Mouse (Mus musculus) G1E (cell line): ENCODE results near the gene Clptm1. TPM values are rescaled to one million over a fixed set of nuclear protein-coding genes. Genes with fewer than 3 reads are reported as not detected.

Experiments
- ATAC-seq: 2 replicates; pipeline ENCODE4 v1.8.0; 2016; ENCODE audit warnings: mild to moderate bottlenecking; ENCODE audit not compliant: insufficient number of reproducible peaks, poor library complexity, low FRiP score, severe bottlenecking; ENCODE audit errors: extremely low read depth
- DNase-seq: peaks from one replicate; pipeline ENCODE4 v3.0.0; 2012; ENCODE audit warnings: low spot score
- H3K27me3 ChIP-seq: 2 replicates; pipeline ENCODE4 v1.6.1; 2012; ENCODE audit warnings: mild to moderate bottlenecking, low read length, inconsistent platforms; ENCODE audit not compliant: insufficient read depth
- H3K36me3 ChIP-seq: replicated peaks from 2 replicates; pipeline ENCODE3; 2012; ENCODE audit warnings: mild to moderate bottlenecking, inconsistent platforms
- H3K4me1 ChIP-seq: 2 replicates; pipeline ENCODE4 v1.6.1; 2012; ENCODE audit warnings: low read depth, low read length, inconsistent platforms, mixed read lengths; ENCODE audit not compliant: insufficient read depth
- H3K4me3 ChIP-seq: 2 replicates; pipeline ENCODE4 v1.5.1; 2012; ENCODE audit warnings: low read depth, mild to moderate bottlenecking, inconsistent platforms, low read length, moderate library complexity, mixed read lengths
- H3K9me3 ChIP-seq: replicated peaks from 2 replicates; pipeline ENCODE4 v1.6.1; 2012; ENCODE audit warnings: inconsistent platforms
- CTCF ChIP-seq: IDR thresholded peaks from 2 replicates; pipeline ENCODE4 v1.5.1; 2012; ENCODE audit warnings: low read depth, low read length, inconsistent platforms, mixed read lengths
- GATA1 ChIP-seq: IDR thresholded peaks from 2 replicates; pipeline ENCODE4 v1.6.1; 2012; ENCODE audit warnings: borderline replicate concordance, low read length, inconsistent platforms, mixed read lengths
- GATA2 ChIP-seq: IDR thresholded peaks from 2 replicates; pipeline ENCODE4 v1.6.1; 2012; ENCODE audit warnings: low read depth, low read length, inconsistent platforms, borderline replicate concordance
- POLR2AphosphoS5 ChIP-seq: IDR thresholded peaks from 2 replicates; pipeline ENCODE4 v1.6.1; 2012; ENCODE audit warnings: low read depth, low read length, inconsistent platforms; ENCODE audit not compliant: insufficient replicate concordance
- TAL1 ChIP-seq: conservative IDR thresholded peaks from 2 replicates; pipeline ENCODE4 v1.6.1; 2012; ENCODE audit warnings: low read depth, low read length, inconsistent platforms, mixed read lengths
- polyA plus RNA-seq: library from polyadenylated mRNA; stranded (reverse); fragments of >175 nt; gene quantifications from 2 replicates; pipeline ENCODE4 v1.2.3, GENCODE M21; 2012
- total RNA-seq, 2 experiments: library from RNA; stranded (forward) in 1 of 2; stranded (reverse) in 1 of 2; fragments of 200-1000 nt in 1 of 2; fragments of >200 nt in 1 of 2; fragmentation: Nextera tagmentation in 1 of 2; gene quantifications; 2 replicates each; pipeline ENCODE4 v1.2.3; 2014 to 2017

Clptm1 gene
- total and polyA plus RNA-seq, 3 experiments = 26.0 to 74.8 (median 70.0) TPM

GRCm38 (mm10) chr7:19651063-19651786 lies 13.6 kb downstream of the Clptm1 start:
- no peak overlapping the region for H3K4me3 ChIP-seq
- H3K36me3 ChIP-seq = peaks cover 93% of the 10 kb centered on the region
- no peaks in the 10 kb centered on the region for H3K9me3 ChIP-seq
- no peak for TF ChIP-seq GATA2
- no peak for TF ChIP-seq GATA1
- TF ChIP-seq TAL1 = no peak
- TF ChIP-seq POLR2AphosphoS5 = no peak
- TF ChIP-seq CTCF = no peak
- no peaks in the 10 kb centered on the region for H3K4me1 ChIP-seq
- H3K27me3 ChIP-seq = no peaks in the 10 kb centered on the region; the same call in 1 of the 2 replicates
- ATAC-seq (no peak), DNase-seq (no peak)

GRCm38 (mm10) chr7:19641223-19641622 lies 23.6 kb downstream of the Clptm1 start:
- TF ChIP-seq GATA1 (no peak), GATA2 (no peak), POLR2AphosphoS5 (no peak), TAL1 (no peak), CTCF (no peak)
- Histone ChIP-seq H3K27me3 (no peaks in the 10 kb centered on the region), H3K4me3 (no peak overlapping the region), H3K36me3 (peaks cover 92% of the 10 kb centered on the region), H3K4me1 (peaks cover 4% of the 10 kb centered on the region; the same call in 1 of the 2 replicates), H3K9me3 (no peaks in the 10 kb centered on the region)
- no peak for ATAC-seq
- no peak for DNase-seq

GRCm38 (mm10) chr7:19635074-19635827 lies 29.6 kb downstream of the Clptm1 start:
- TF ChIP-seq POLR2AphosphoS5 (no peak), GATA1 (no peak), GATA2 (no peak), CTCF (no peak), TAL1 (no peak)
- H3K36me3 ChIP-seq = peaks cover 87% of the 10 kb centered on the region

GRCm38 (mm10) chr7:19634591-19634990 lies 30.2 kb downstream of the Clptm1 start:
- H3K4me3 ChIP-seq = no peak overlapping the region
- no peaks in the 10 kb centered on the region for H3K27me3 ChIP-seq
- DNase-seq (no peak), ATAC-seq (no peak)
- H3K9me3 ChIP-seq = no peaks in the 10 kb centered on the region
- TF ChIP-seq POLR2AphosphoS5 (no peak), GATA1 (no peak), CTCF (no peak), GATA2 (no peak), TAL1 (no peak)
- H3K4me1 ChIP-seq = peaks cover 13% of the 10 kb centered on the region
- H3K36me3 ChIP-seq = peaks cover 82% of the 10 kb centered on the region

More at GRCm38 (mm10) chr7:19635074-19635827, 29.6 kb downstream of the Clptm1 start:
- Histone ChIP-seq H3K4me3 (no peak overlapping the region), H3K9me3 (no peaks in the 10 kb centered on the region), H3K27me3 (no peaks in the 10 kb centered on the region), H3K4me1 (peaks cover 7% of the 10 kb centered on the region)
- ATAC-seq (no peak), DNase-seq (no peak)

GRCm38 (mm10) chr7:19633855-19634254 lies 31.0 kb downstream of the Clptm1 start:
- H3K4me3 ChIP-seq = no peak overlapping the region
- H3K36me3 ChIP-seq = peaks cover 74% of the 10 kb centered on the region
- DNase-seq = no peak
- ATAC-seq = no peak
- no peaks in the 10 kb centered on the region for H3K9me3 ChIP-seq
- TF ChIP-seq POLR2AphosphoS5 (no peak), TAL1 (no peak), GATA1 (no peak), GATA2 (no peak), CTCF (no peak)
- H3K27me3 ChIP-seq = no peaks in the 10 kb centered on the region
- H3K4me1 ChIP-seq = peaks cover 15% of the 10 kb centered on the region

- H3K27me3 ChIP-seq = no peaks in the 10 kb centered on the region
- H3K4me3 ChIP-seq = no peak overlapping the region
- no peak for TF ChIP-seq CTCF
- TF ChIP-seq POLR2AphosphoS5 = no peak
- no peak for TF ChIP-seq GATA1
- no peak for TF ChIP-seq TAL1
- no peak for TF ChIP-seq GATA2
- H3K4me1 ChIP-seq = peaks cover 15% of the 10 kb centered on the region
- H3K36me3 ChIP-seq = peaks cover 68% of the 10 kb centered on the region
- ATAC-seq (no peak), DNase-seq (no peak)
- H3K9me3 ChIP-seq = no peaks in the 10 kb centered on the region
Observed at GRCm38 (mm10) chr7:19633197-19633596, 31.6 kb downstream of the Clptm1 start.
